ENCODE assay signal across 10 mouse cellular contexts in genomic region chr3:35973551-35973950, GRCm38 (mm10). TPM values are rescaled to one million over a fixed set of nuclear protein-coding genes. Genes with fewer than 3 reads are reported as not detected.
A peak's percentile ranks its signal among the peaks of the same experiment; 100 is the strongest.
DNase-seq lines count a peak whose midpoint lies in the region; ATAC-seq and TF ChIP-seq lines count a peak whose summit lies in the region.
"Had no signal": no experiment of that assay in that cellular context is flagged by ENCODE, and none has a peak within 500 bp of the region (broad histone marks: within the 10 kb centered on the region; RNA-seq: fewer than 3 reads in every experiment).

No protein-coding gene starts in this region.

- H3K4me3 ChIP-seq in heart, postnatal 0 days (ENCODE audit: low read depth, low read length) = no peak overlapping the region
- H3K4me3 ChIP-seq in small intestine, adult 2 months (ENCODE audit: low read depth, low read length) = no peak overlapping the region
- no peak overlapping the region for H3K4me3 ChIP-seq in midbrain, embryonic 16.5 days (ENCODE audit: low read depth, low read length)
- H3K4me3 ChIP-seq: erythroblast, embryonic 14.5 days; megakaryocyte, embryonic 14.5 days had no signal

- peak; percentile 69 for ATAC-seq in heart, postnatal 0 days (ENCODE audit: insufficient read depth, low read depth)
- no peak for ATAC-seq in midbrain, embryonic 16.5 days

- no peaks in the 10 kb centered on the region for H3K9me3 ChIP-seq in heart, postnatal 0 days (replicated peaks; ENCODE audit: control insufficient read depth, low read length)
- H3K9me3 ChIP-seq in midbrain, embryonic 16.5 days (replicated peaks; ENCODE audit: control insufficient read depth, low read length, poor library complexity, severe bottlenecking) = no peaks in the 10 kb centered on the region
- H3K9me3 ChIP-seq: megakaryocyte, embryonic 14.5 days had no signal

- H3K36me3 ChIP-seq in heart, postnatal 0 days (replicated peaks; ENCODE audit: control insufficient read depth, insufficient read depth, low read length) = peaks cover 72% of the 10 kb centered on the region
- H3K36me3 ChIP-seq in small intestine, adult 2 months (ENCODE audit: control insufficient read depth, insufficient read depth, low read length) = peaks cover 10% of the 10 kb centered on the region
- H3K36me3 ChIP-seq in midbrain, embryonic 16.5 days (ENCODE audit: control insufficient read depth, insufficient read depth, low read length) = peaks cover 33% of the 10 kb centered on the region

- 62% methylated on average over 7 of the region's 7 CpGs for WGBS in heart, postnatal 0 days
- 63% methylated on average over 7 of the region's 7 CpGs for WGBS in small intestine, adult 2 months
- WGBS in midbrain, embryonic 16.5 days = 70% methylated on average over 7 of the region's 7 CpGs

- H3K9ac ChIP-seq in heart, postnatal 0 days (replicated peaks; ENCODE audit: low read depth, low read length) = no peak overlapping the region
- no peak overlapping the region for H3K9ac ChIP-seq in midbrain, embryonic 16.5 days (ENCODE audit: low read depth, low read length)

- no peak overlapping the region for H3K4me2 ChIP-seq in heart, postnatal 0 days (ENCODE audit: low read depth, low read length)
- no peak overlapping the region for H3K4me2 ChIP-seq in midbrain, embryonic 16.5 days (ENCODE audit: low read length)

- peak; percentile 76 for TF ChIP-seq CTCF in heart, postnatal 0 days (IDR thresholded peaks at IDR 0.05; ENCODE audit: low read depth)
- TF ChIP-seq CTCF in small intestine, adult 2 months (IDR thresholded peaks at IDR 0.05; ENCODE audit: extremely low read depth, insufficient read length, insufficient replicate concordance, low read depth, low read length) = peak; percentile 57; the same call in 1 of the 2 replicates

- no peak for TF ChIP-seq POLR2A in small intestine, adult 2 months (IDR thresholded peaks at IDR 0.05; ENCODE audit: low read depth, low read length)

- TF ChIP-seq EP300 in heart, postnatal 0 days (IDR thresholded peaks at IDR 0.05; ENCODE audit: low read depth) = no peak

- peak; percentile 30 for DNase-seq in heart, postnatal 0 days (ENCODE audit: low spot score)
- DNase-seq in heart, adult 8-10 months (ENCODE audit: low spot score) = no peak
- peak; percentile 67 for DNase-seq in 3T3-L1 (ENCODE audit: low read depth, low spot score)
- DNase-seq in ES-CJ7 (ENCODE audit: low read depth, low spot score) = peak; percentile 82
- DNase-seq in embryo, embryonic 11 days = peak; percentile 47
- peak; percentile 64 to 67 for DNase-seq in kidney, postnatal 25 days

- no peak overlapping the region for H3K27ac ChIP-seq in heart, postnatal 0 days (ENCODE audit: low read depth)
- H3K27ac ChIP-seq in small intestine, adult 2 months (ENCODE audit: insufficient read depth, low read depth, low read length) = no peak overlapping the region
- H3K27ac ChIP-seq in midbrain, embryonic 16.5 days (ENCODE audit: low read length) = no peak overlapping the region

- no peaks in the 10 kb centered on the region for H3K4me1 ChIP-seq in heart, postnatal 0 days (ENCODE audit: control insufficient read depth, insufficient read depth)
- H3K4me1 ChIP-seq in small intestine, adult 2 months (ENCODE audit: control insufficient read depth, insufficient read depth, insufficient read length, low read length) = no peaks in the 10 kb centered on the region
- no peaks in the 10 kb centered on the region for H3K4me1 ChIP-seq in midbrain, embryonic 16.5 days (ENCODE audit: control insufficient read depth, insufficient read depth, low read length)

- H3K27me3 ChIP-seq in heart, postnatal 0 days (ENCODE audit: control insufficient read depth, insufficient read depth, low read length) = no peaks in the 10 kb centered on the region
- H3K27me3 ChIP-seq in small intestine, adult 2 months (ENCODE audit: control insufficient read depth, insufficient read depth, low read length) = no peaks in the 10 kb centered on the region
- H3K27me3 ChIP-seq in midbrain, embryonic 16.5 days (ENCODE audit: control insufficient read depth, insufficient read depth, low read depth, low read length) = no peaks in the 10 kb centered on the region
- H3K27me3 ChIP-seq: megakaryocyte, embryonic 14.5 days had no signal

RNA-seq across cellular contexts. Expression of gene Mccc1, which starts 26.9 kb away (rescaled TPM):
- 8.6 and 22.2 TPM in 2 replicates for total RNA-seq in heart, postnatal 0 days (2014; rRNA removed; ENCODE audit: low replicate concordance)
- 77.0 and 79.3 TPM in 2 replicates for polyA plus RNA-seq in heart, postnatal 0 days (2015; fragmentation: Nextera tagmentation; extraction: Ambion mirVana)
- total RNA-seq in heart, adult 8-10 months (2022) = 100 to 1,000 TPM in 1 of 4 experiments, 10 to 100 TPM in 3; 92.8 to 107 (median 94.9) TPM
- 3.7 and 7.1 TPM in 2 replicates for polyA plus RNA-seq in small intestine, adult 2 months (2012; rRNA removed)
- polyA plus RNA-seq in midbrain, embryonic 16.5 days (2015; fragmentation: Nextera tagmentation; extraction: Ambion mirVana) = 27.4 and 28.1 TPM in 2 replicates

RNA-seq across cellular contexts. Expression of gene Dcun1d1, which starts 36.3 kb away (rescaled TPM):
- total RNA-seq in heart, postnatal 0 days (2014; rRNA removed; ENCODE audit: low replicate concordance) = 27.2 and 72.9 TPM in 2 replicates
- polyA plus RNA-seq in heart, postnatal 0 days (2015; fragmentation: Nextera tagmentation; extraction: Ambion mirVana) = 88.9 and 92.8 TPM in 2 replicates
- total RNA-seq in heart, adult 8-10 months (2022) = 10 to 100 TPM; 52.1 to 56.2 (median 54.0) TPM
- 0.50 and 4.6 TPM in 2 replicates for polyA plus RNA-seq in small intestine, adult 2 months (2012; rRNA removed)
- 107 and 111 TPM in 2 replicates for polyA plus RNA-seq in midbrain, embryonic 16.5 days (2015; fragmentation: Nextera tagmentation; extraction: Ambion mirVana)

Comparison
In these comparisons a context has a peak if more than half of its experiments do, and no peak if none do; other contexts are left out.
1. RNA of gene Dcun1d1, which starts 36.3 kb away (polyA plus RNA-seq): 107 to 111 TPM in midbrain, embryonic 16.5 days and 88.9 to 92.8 TPM in heart, postnatal 0 days; 0.50 to 4.6 TPM in small intestine, adult 2 months; every median in the first group is over 10 times any median in the second.